Mouse (Mus musculus) inflammation-experienced regulatory T-cells (primary cell): ENCODE measurements around the gene Bmp10. TPM values are rescaled to one million over a fixed set of nuclear protein-coding genes. Genes with fewer than 3 reads are reported as not detected.

Experiments
- polyA plus RNA-seq, 2 experiments: library from polyadenylated mRNA; unstranded; fragments of 100-300 nt; shearing (Covaris generic); gene quantifications; one replicate each; pipeline ENCODE4 v1.2.1; 2017

The Bmp10 gene
- polyA plus RNA-seq = under 1 TPM in 1 of 2 experiments, not detected in 1; 0.18 TPM

DNA sequence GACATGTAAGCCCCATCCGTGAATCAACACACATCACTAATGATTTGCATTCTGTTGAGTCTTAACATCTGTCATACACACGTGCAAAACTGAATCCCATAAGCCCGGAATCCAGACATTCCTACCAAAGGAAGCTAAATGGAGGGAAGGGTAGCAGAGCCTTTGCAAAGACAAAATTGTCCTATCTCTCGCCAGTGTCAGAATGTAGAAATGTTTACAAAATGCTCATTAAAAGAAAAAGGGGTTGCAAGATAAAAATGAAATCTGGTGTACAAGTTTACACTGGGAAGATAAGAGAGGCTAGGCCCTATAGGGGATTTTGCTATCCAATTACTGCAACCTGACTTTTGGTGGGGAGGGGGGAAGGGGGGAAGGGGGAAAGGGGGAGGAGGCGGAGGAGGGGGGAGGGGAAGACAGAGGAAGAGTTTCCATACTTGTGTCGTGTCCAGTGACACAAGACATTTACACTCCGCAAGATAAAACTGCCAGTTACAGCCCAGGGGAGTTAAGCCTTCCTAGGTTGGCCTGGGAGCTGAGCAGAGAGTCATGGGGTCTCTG, at the start of gene Bmp10:
Gene Bmp10, plus strand, starts transcription at position 508 of the 558 bp plus-strand sequence.

DNA sequence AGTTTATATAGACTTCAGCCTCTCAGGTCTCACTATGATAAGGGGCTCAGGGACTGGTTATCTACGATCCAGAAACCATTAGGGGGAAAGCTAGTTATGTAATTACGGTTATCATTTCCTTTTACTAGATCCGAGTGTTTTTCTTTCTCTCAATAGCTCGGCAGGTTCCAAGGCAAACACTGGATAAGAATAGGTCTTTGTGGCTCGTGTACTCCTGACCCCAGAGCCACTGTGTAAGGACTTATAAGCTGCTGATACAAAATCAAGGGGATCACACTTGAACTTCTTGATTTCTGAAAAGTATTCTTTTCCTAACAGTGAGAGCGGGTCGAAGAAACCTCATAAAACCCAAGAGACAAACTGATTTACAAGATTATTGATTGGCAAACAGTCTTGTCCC, 39.9 kb upstream of the Bmp10 start, which contains the start of gene Gkn3:
Gene Gkn3, minus strand, starts transcription at position 59 of the 400 bp plus-strand sequence.

Other genes with a start within 250 kb of the Bmp10 start
- 1 to 10 TPM in 1 of 2 experiments, under 1 TPM in 1; 0.28 to 1.5 TPM for gene Antxr1, start 93.2 kb upstream of the Bmp10 start, polyA plus RNA-seq
- gene Gkn1, start 78.1 kb upstream of the Bmp10 start, polyA plus RNA-seq = not detected
- not detected for gene Gkn2, start 55.6 kb upstream of the Bmp10 start, polyA plus RNA-seq
- gene Gkn3, start 40.1 kb upstream of the Bmp10 start, polyA plus RNA-seq = not detected
- 100 to 1,000 TPM; 151 to 170 TPM for gene Arhgap25, start 104.3 kb downstream of the Bmp10 start, polyA plus RNA-seq
- gene Prokr1, start 161.7 kb downstream of the Bmp10 start, polyA plus RNA-seq = 1 to 10 TPM in 1 of 2 experiments, under 1 TPM in 1; 0.12 to 1.8 TPM
- 10 to 100 TPM in 1 of 2 experiments, 1 to 10 TPM in 1; 7.1 to 10.2 TPM for gene Aplf, start 243.2 kb downstream of the Bmp10 start, polyA plus RNA-seq